Mouse (Mus musculus): ENCODE data around the gene Samd14.
"Not testable (repeated sequence)": the region's sequence is repeated elsewhere in the genome, so short reads cannot be mapped to it uniquely, and the experiment has no call there.

The Samd14 gene

DNA sequence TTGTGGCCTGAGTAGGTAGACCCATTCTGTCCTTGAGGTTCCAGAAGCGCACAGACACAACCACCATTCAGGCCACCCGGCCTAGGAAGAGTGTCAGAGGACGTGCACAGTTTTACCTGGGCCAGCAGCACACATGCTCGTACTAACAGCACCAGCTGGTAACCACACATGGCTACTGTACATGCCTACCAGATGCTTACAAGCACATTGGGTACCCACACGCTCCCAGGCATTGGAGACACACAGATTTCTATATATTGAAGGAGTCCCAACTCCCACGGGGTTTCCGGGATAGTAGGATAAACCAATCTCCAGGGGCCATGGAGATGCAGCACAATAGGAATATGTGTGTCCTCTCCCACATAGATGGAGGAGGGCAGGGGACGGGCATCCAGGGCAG is 7.0 kb upstream of the Samd14 start:
- in situ Hi-C loops (cut with MboI; ENCODE audit: unreplicated experiment in 2 of 2) = no loop called here

- in situ Hi-C loops (cut with MboI; ENCODE audit: unreplicated experiment in 2 of 2) = no loop called here
These were observed 5.3 kb upstream of the Samd14 start for GRCm38 (mm10) chr11:95004136-95004936.

- in situ Hi-C loops (cut with MboI; ENCODE audit: unreplicated experiment in 2 of 2) = loop anchor here (5.0 kb wide), 1 partner anchor 33 kb away; no protein-coding TSS in a partner anchor
These were observed 4.8 kb upstream of the Samd14 start for GRCm38 (mm10) chr11:95004937-95005198.

DNA sequence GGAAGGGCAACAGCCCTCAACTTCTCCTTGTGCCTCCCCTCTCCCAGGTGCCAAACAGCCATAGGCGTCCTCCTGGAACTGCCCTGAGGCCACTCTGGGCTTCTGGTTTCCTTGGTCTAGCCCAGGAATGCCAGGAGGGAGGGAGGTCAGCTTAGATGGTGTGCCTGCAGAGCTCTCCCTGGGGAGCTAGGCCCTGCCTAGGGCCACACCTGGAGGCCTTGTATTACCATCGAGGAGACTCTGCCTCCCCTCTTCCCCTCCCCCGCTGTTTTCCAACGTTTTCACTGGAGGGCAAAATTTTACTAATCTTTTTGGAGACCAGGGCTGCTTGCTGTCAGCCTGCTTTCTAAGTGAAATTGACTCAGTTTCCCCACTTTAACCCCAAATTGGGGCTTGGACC is 3.6 kb upstream of the Samd14 start:
- in situ Hi-C loops (cut with MboI; ENCODE audit: unreplicated experiment in 2 of 2) = loop anchor here (5.0 kb wide), 1 partner anchor 34 kb away; no protein-coding TSS in a partner anchor

DNA sequence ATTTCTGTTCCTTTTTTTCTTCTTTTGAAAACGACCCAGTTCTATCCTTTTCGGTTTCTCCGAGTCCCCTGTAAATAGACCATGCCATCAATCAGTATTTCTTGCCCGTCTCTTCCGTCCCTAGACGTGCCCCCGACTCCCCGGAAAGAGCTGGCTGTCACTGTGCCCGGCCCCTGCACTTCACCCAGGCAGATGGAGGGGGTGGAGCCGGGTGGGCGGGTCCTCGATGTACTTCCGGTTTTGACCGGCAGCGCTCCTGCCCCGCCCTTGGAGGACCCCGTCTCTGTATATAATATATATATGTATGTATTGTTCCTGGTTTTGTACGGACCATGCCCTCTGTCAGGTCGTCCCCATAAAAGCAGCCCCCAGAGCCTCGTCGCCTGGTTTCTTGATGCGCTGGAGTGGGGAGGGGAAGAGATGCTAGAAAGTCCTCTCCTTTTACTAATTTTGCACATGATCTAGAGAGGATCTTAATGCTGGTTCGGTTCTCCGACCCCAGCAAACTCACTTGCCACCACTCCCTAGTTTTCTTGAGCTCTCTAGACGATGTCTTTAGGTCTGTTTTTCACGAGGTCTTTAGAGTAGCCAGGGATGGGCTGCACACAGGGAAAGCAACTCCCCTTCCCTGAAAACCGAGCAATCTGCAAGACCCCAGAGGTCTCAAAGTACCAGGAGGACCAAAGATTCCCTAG is 3.0 kb upstream of the Samd14 start:
- in situ Hi-C loops (cut with MboI; ENCODE audit: unreplicated experiment in 2 of 2) = loop anchor here (5.0 kb wide), 1 partner anchor 34 kb away; no protein-coding TSS in a partner anchor

GRCm38 (mm10) chr11:95007418-95007817 is 2.3 kb upstream of the Samd14 start:
- in situ Hi-C loops (cut with MboI; ENCODE audit: unreplicated experiment in 2 of 2) = loop anchor here (5.0 kb wide), 1 partner anchor 35 kb away; no protein-coding TSS in a partner anchor

DNA sequence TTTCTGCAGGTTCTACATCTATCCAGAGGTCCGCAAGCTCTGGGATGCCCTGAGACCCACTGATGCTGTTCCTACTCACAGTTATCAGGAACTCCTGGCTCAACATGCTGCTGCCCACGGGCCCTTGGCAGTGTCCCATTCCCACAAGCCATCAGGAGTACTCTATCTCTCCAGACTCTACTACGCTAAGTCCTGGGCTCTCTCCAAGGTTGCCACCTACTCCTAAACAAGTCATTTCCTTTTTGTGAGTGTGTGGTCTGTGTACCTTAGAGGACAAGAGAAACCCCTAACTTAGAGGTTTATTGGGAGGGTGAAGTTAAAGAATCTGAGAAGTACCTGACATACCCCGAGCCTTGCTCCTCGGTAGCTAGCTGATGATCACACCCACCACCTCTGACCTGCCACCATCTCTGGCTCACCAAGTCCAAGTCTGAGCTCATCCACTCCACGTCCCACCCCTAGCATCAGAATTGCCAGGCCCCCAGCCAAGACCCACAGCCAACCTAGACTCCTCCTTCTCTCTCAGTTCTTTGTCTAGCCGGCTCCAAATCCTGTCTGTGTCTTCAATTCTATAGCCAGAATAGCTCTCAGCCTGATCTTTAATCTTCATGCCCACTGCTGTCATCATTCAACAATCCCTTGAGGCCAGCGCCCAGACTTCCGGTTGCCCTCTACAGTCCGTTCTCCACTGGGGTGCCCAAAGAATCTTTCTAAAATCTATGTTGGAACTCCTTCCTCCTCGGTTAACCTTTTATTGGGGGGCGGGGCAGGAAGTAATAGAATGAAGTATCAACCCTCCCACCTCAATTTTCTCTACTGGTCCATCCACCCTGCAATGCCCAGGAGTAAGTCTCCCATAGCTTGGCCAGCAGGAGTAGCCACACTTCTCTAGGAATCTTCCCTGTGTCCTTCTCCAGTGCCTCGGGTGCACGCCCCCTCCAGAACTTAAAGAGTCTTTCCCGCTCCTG is 734 bp upstream of the Samd14 start:
- in situ Hi-C loops (cut with MboI; ENCODE audit: unreplicated experiment in 2 of 2) = loop anchor here (5.0 kb wide), 1 partner anchor 37 kb away; no protein-coding TSS in a partner anchor

GRCm38 (mm10) chr11:95010141-95010739 is 561 bp downstream of the Samd14 start:
- in situ Hi-C loops (cut with MboI; ENCODE audit: unreplicated experiment in 2 of 2) = no loop called here

GRCm38 (mm10) chr11:95010841-95011403 is 1.2 kb downstream of the Samd14 start:
- in situ Hi-C loops (cut with MboI; ENCODE audit: unreplicated experiment in 2 of 2) = not testable (repeated sequence)

- in situ Hi-C loops (cut with MboI; ENCODE audit: unreplicated experiment in 2 of 2) = no loop called here
These were observed 1.7 kb downstream of the Samd14 start for GRCm38 (mm10) chr11:95011416-95011815.

- in situ Hi-C loops (cut with MboI; ENCODE audit: unreplicated experiment in 2 of 2) = no loop called here
These were observed 2.4 kb downstream of the Samd14 start for GRCm38 (mm10) chr11:95012075-95012474.

DNA sequence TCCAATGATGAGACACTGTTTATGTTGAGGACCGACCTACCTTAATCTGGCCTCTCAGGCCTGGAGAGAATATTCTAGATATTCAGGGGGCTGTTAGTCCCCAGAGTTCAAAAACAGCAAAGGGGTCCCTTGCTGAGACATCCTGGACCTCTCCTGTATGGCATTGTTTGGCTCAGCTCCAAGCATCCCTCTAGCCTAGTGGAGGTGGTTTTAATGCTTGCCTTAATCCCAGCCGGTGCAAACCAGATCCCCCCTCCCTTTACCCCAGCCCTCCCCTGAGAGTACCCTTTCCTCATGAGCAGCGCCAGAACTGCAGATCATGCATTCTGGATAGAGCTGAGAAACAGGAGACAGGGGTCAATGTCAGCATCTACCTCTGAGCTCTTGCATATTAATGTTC is 2.8 kb downstream of the Samd14 start:
- in situ Hi-C loops (cut with MboI; ENCODE audit: unreplicated experiment in 2 of 2) = no loop called here

DNA sequence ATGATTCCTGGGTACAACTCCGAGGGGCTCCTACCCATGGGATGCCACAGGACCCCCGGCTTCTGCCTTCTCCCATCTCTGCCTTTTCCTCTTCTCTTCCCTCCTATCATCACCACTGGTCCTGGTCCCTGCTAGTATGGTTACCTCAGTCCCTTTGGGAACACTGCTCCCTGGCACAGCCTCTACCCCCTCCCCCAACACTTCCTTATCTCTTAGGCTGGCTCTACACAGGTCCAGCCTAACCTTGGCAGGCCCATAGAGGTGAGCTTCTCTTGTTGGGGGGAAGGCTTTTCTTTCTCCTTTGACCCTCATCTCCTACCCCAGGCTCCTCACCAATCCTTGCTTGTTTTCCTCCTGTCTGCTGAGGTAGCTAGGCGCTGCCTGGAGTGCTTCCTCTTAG is 5.8 kb downstream of the Samd14 start:
- in situ Hi-C loops (cut with MboI; ENCODE audit: unreplicated experiment in 2 of 2) = no loop called here

DNA sequence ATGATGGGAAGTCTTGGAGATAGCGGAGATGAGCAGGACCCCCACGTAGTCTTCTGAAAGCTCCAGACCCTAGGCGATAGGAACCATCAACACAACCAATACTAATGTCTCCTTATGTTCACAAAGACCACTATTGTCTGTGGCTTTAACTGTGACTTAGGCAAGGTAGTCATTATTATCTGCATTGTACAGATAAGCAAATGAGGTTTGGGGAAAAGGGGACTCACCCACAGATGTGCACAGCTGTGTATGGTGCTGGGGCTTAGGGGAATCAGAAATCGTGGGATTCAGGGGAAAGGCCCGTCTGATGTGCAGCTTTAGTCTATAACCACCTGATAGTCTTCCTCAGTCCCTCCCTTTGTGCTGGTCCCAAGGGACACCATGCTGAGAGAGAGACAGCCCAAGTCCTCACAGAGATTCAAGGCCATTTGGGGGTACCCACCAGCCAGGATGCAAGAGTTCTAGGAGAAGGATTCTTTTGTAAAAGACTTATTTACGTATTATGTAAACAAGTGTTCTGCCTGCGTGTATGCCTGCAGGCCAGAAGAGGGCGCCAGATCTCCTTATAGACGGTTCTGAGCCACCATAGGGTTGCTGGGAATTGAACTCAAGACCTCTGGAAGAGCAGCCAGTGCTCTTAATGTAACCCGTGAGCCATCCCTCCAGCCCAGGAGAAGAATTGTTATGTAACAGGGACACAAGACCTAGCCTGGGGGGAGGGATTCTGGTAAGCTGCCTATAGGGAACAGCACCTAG is 12.7 kb downstream of the Samd14 start:
- in situ Hi-C loops (cut with MboI; ENCODE audit: unreplicated experiment in 2 of 2) = no loop called here

DNA sequence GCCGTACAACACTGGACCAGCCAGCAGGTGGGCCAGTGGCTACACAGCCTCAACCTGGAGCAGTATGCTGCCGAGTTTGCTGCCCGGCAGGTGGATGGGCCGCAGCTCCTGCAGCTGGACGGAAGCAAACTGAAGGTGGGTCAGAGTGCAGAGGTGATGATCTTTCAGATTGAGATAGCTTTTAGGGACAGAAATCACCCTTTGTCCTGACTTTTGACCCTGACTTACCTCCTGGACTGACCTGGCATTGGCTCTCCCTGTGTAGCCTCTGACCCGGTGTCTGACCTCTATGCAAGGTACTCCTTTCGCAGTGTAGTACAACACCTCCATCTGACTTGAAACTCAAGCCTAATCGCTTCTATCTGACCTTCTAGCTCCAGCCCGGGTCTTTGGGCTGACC is 13.8 kb downstream of the Samd14 start:
- in situ Hi-C loops (cut with MboI; ENCODE audit: unreplicated experiment in 2 of 2) = no loop called here

GRCm38 (mm10) chr11:95024439-95025184 is 14.9 kb downstream of the Samd14 start:
- in situ Hi-C loops (cut with MboI; ENCODE audit: unreplicated experiment in 2 of 2) = no loop called here

DNA sequence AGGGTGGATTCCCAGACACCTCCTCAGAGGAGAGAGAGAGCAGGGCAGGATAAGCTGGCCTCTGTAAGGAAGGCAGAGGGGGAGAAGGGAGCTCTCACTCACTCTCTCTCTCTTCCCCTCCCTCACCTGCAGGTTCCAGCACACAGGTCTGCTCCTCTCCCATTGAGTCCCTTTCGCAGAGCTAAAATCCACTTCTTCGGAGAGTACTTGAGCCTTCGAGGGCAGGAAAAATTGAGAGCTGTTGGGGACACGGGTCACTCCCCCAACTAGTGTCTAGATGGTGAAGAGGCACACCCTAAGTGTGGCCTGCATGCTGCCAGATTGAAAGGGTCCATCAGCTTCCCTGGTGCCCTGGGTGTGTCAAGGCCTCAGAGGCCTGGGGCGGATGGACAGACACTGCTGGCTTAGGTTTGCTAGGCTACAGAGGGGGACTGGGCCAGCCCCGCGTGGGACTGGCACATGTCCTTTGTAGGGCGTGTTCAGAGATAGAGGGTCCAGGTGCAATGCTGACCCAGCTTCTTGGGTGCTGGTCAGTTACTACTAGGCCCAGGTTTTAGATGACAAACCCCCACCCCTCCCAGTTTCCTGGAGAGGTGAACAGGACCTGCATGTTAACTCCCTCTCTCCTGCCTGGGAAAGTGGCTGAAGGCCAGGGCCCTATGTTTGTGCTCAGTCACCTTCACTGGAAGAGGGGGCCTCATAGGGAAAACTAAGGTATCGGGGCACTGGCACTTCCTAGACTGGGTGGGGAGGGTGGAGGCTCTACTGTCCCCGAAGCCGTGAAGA is 15.7 kb downstream of the Samd14 start:
- in situ Hi-C loops (cut with MboI; ENCODE audit: unreplicated experiment in 2 of 2) = no loop called here

DNA sequence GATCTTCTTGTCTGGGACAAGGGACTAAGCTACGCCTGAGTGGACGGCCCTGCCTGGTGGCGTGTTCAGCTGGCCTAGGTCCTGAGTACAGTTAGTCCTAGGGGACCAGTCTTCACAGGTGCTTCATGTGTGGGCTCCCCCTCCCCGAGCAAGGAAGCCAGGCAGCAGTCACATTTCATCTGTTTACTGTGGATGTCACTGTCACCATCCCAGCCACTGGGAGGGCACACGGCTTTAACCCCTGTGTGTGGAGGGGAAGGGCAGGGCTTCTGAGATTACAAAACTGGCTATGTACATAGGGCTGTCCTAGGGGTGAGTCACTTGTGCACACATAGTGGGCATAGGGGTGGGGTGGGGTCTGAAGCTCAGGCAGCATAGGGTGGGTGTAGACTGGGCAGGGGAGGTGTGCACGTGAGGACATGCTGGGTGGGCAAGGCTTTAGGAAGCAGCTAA is 16.4 kb downstream of the Samd14 start:
- in situ Hi-C loops (cut with MboI; ENCODE audit: unreplicated experiment in 2 of 2) = no loop called here
